Mouse (Mus musculus) heart, embryonic 13.5 days (tissue): Measurements from ENCODE around the gene Cct7. TPM values are rescaled to one million over a fixed set of nuclear protein-coding genes. Genes with fewer than 3 reads are reported as not detected.

Experiments
- ATAC-seq: fragments of 200-750 bp; cut with Nextera tagmentation; 2 replicates; pipeline ENCODE4 v1.8.0; 2017; ENCODE audit warnings: moderate TSS enrichment; ENCODE audit not compliant: insufficient number of reproducible peaks, low FRiP score, low TSS enrichment; ENCODE audit errors: extremely low read depth
- H3K27ac ChIP-seq: fragments of 300-500 bp; sonication (generic); replicated peaks from 2 replicates; pipeline ENCODE4 v1.5.1; 2015; ENCODE audit warnings: moderate library complexity, mild to moderate bottlenecking, inconsistent platforms
- H3K27me3 ChIP-seq: fragments of 300-500 bp; sonication (generic); replicated peaks from 2 replicates; pipeline ENCODE4 v1.6.1; 2015; ENCODE audit warnings: mild to moderate bottlenecking, inconsistent platforms
- H3K36me3 ChIP-seq: fragments of 300-500 bp; sonication (generic); 2 replicates; pipeline ENCODE4 v1.6.1; 2015; ENCODE audit warnings: mild to moderate bottlenecking, inconsistent platforms
- H3K4me1 ChIP-seq: fragments of 300-500 bp; sonication (generic); 2 replicates; pipeline ENCODE4 v1.6.1; 2015; ENCODE audit warnings: inconsistent platforms
- H3K4me2 ChIP-seq: fragments of 300-500 bp; sonication (generic); 2 replicates; pipeline ENCODE4 v1.6.1; 2015; ENCODE audit warnings: inconsistent platforms, mild to moderate bottlenecking, moderate library complexity
- H3K4me3 ChIP-seq: fragments of 300-500 bp; sonication (generic); 2 replicates; pipeline ENCODE4 v1.5.1; 2015; ENCODE audit warnings: moderate library complexity, mild to moderate bottlenecking, inconsistent platforms
- H3K9ac ChIP-seq: fragments of 300-500 bp; sonication (generic); 2 replicates; pipeline ENCODE4 v1.6.1; 2015; ENCODE audit warnings: inconsistent platforms, mild to moderate bottlenecking, moderate library complexity
- H3K9me3 ChIP-seq: fragments of 300-500 bp; sonication (generic); 2 replicates; pipeline ENCODE4 v1.6.1; 2016; ENCODE audit warnings: inconsistent platforms
- WGBS: fragments of 180-500 bp; shearing (Covaris S2); methylation state at CpG from one replicate; pipeline ENCODE4 v1.1.7; 2015; ENCODE audit warnings: mixed read lengths; 5-methylcytosine and 5-hydroxymethylcytosine counted together
- polyA plus RNA-seq: library from polyadenylated mRNA; unstranded; fragments of >200 nt; fragmentation: Nextera tagmentation; extraction: Ambion mirVana; gene quantifications from 2 replicates; pipeline ENCODE4 v1.2.1, GENCODE M21; 2015

The Cct7 gene
- polyA plus RNA-seq, 1 experiment from 2014 or later, result 347 TPM

GRCm38 (mm10) chr6:85504908-85505307 is 53.6 kb downstream of the Cct7 start:
- ATAC-seq, result no peak
- Histone ChIP-seq H3K36me3 (no peaks in the 10 kb centered on the region), H3K4me1 (peaks cover 14% of the 10 kb centered on the region; the same call in 1 of the 2 replicates), H3K4me3 (no peak overlapping the region), H3K9ac (no peak overlapping the region), H3K27ac (no peak overlapping the region), H3K4me2 (no peak overlapping the region), H3K9me3 (no peaks in the 10 kb centered on the region), H3K27me3 (peaks cover 99% of the 10 kb centered on the region)
- 66% methylated on average over 2 of the region's 2 CpGs for WGBS

GRCm38 (mm10) chr6:85508602-85509001 is 57.3 kb downstream of the Cct7 start:
- Histone ChIP-seq H3K4me1 (peaks cover 23% of the 10 kb centered on the region), H3K9me3 (no peaks in the 10 kb centered on the region), H3K4me3 (no peak overlapping the region), H3K4me2 (no peak overlapping the region), H3K27me3 (peaks cover 99% of the 10 kb centered on the region), H3K9ac (no peak overlapping the region), H3K36me3 (no peaks in the 10 kb centered on the region), H3K27ac (no peak overlapping the region)
- 38% methylated on average over 5 of the region's 5 CpGs for WGBS
- no peak for ATAC-seq

- H3K4me3 ChIP-seq, result no peak overlapping the region
- H3K27ac ChIP-seq, result no peak overlapping the region
- H3K9me3 ChIP-seq, result no peaks in the 10 kb centered on the region
- 2% methylated on average over 6 of the region's 6 CpGs for WGBS
- H3K27me3 ChIP-seq, result peaks cover 99% of the 10 kb centered on the region
- no peak overlapping the region for H3K9ac ChIP-seq
- no peak for ATAC-seq
- no peaks in the 10 kb centered on the region for H3K36me3 ChIP-seq
- H3K4me2 ChIP-seq, result no peak overlapping the region
- H3K4me1 ChIP-seq, result peaks cover 26% of the 10 kb centered on the region
Measured at GRCm38 (mm10) chr6:85510476-85510875, 59.2 kb downstream of the Cct7 start.

- no peaks in the 10 kb centered on the region for H3K9me3 ChIP-seq
- ATAC-seq, result no peak
- H3K4me1 ChIP-seq, result peaks cover 26% of the 10 kb centered on the region
- 1% methylated on average over 88 of the region's 88 CpGs for WGBS
- H3K27ac ChIP-seq, result no peak overlapping the region
- H3K4me3 ChIP-seq, result peak overlapping the region; percentile 53
- H3K27me3 ChIP-seq, result peaks cover 99% of the 10 kb centered on the region
- peak overlapping the region; percentile 85 for H3K4me2 ChIP-seq
- no peak overlapping the region for H3K9ac ChIP-seq
- H3K36me3 ChIP-seq, result no peaks in the 10 kb centered on the region
Measured at GRCm38 (mm10) chr6:85511286-85512055, 60.2 kb downstream of the Cct7 start.

- peaks cover 98% of the 10 kb centered on the region for H3K27me3 ChIP-seq
- no peaks in the 10 kb centered on the region for H3K36me3 ChIP-seq
- under 1% methylated on average over 34 of the region's 36 CpGs for WGBS
- H3K4me2 ChIP-seq, result peak overlapping the region; percentile 85
- H3K4me3 ChIP-seq, result peak overlapping the region; percentile 53
- H3K9me3 ChIP-seq, result no peaks in the 10 kb centered on the region
- H3K4me1 ChIP-seq, result peaks cover 26% of the 10 kb centered on the region
- H3K27ac ChIP-seq, result no peak overlapping the region
- no peak overlapping the region for H3K9ac ChIP-seq
- no peak for ATAC-seq
Measured at GRCm38 (mm10) chr6:85512056-85512440, 60.7 kb downstream of the Cct7 start.

GRCm38 (mm10) chr6:85512577-85513530 is 61.5 kb downstream of the Cct7 start:
- no peak overlapping the region for H3K27ac ChIP-seq
- peaks cover 26% of the 10 kb centered on the region for H3K4me1 ChIP-seq
- H3K4me2 ChIP-seq, result peak overlapping the region; percentile 85
- no peaks in the 10 kb centered on the region for H3K9me3 ChIP-seq
- under 1% methylated on average over 77 of the region's 90 CpGs for WGBS
- no peak for ATAC-seq
- H3K36me3 ChIP-seq, result no peaks in the 10 kb centered on the region
- no peak overlapping the region for H3K9ac ChIP-seq
- peaks cover 97% of the 10 kb centered on the region for H3K27me3 ChIP-seq
- peak overlapping the region; percentile 53 for H3K4me3 ChIP-seq

- peaks cover 26% of the 10 kb centered on the region for H3K4me1 ChIP-seq
- H3K4me2 ChIP-seq, result peak within 1 kb of the TSS; percentile 85
- no peak for ATAC-seq
- peaks cover 97% of the 10 kb centered on the region for H3K27me3 ChIP-seq
- H3K9ac ChIP-seq, result 0 out of 2 replicates have a peak within 1 kb of the TSS, but pooled peaks have one; percentile 50
- no peaks in the 10 kb centered on the region for H3K9me3 ChIP-seq
- no peaks in the 10 kb centered on the region for H3K36me3 ChIP-seq
- peak within 1 kb of the TSS; percentile 53 for H3K4me3 ChIP-seq
- H3K27ac ChIP-seq, result no peak within 1 kb of the TSS
- under 1% methylated on average over 37 of the region's 38 CpGs for WGBS
Measured at GRCm38 (mm10) chr6:85513531-85513910, 62.2 kb downstream of the Cct7 start, which contains the start of gene Egr4. Gene Egr4, minus strand, starts transcription at chr6:85513589.

- Histone ChIP-seq H3K27me3 (peaks cover 76% of the 10 kb centered on the region), H3K9me3 (no peaks in the 10 kb centered on the region), H3K36me3 (no peaks in the 10 kb centered on the region), H3K27ac (no peak overlapping the region), H3K4me2 (no peak overlapping the region), H3K4me1 (peaks cover 26% of the 10 kb centered on the region), H3K4me3 (no peak overlapping the region), H3K9ac (no peak overlapping the region)
- ATAC-seq, result no peak
- WGBS, result 75% methylated on average over 4 of the region's 4 CpGs
Measured at GRCm38 (mm10) chr6:85515941-85516340, 64.6 kb downstream of the Cct7 start.

Other genes starting within 250 kb of the Cct7 start
- 3.3 and 4.6 TPM in 2 replicates for gene Sfxn5, start 118.1 kb upstream of the Cct7 start, polyA plus RNA-seq
- 38.7 and 45.2 TPM in 2 replicates for gene Rab11fip5, start 76.9 kb upstream of the Cct7 start, polyA plus RNA-seq
- gene Noto, start 27.6 kb upstream of the Cct7 start, polyA plus RNA-seq, result not detected in 2 replicates
- 38.0 and 39.6 TPM in 2 replicates for gene Smyd5, start 19.5 kb upstream of the Cct7 start, polyA plus RNA-seq
- 31.6 and 39.2 TPM in 2 replicates for gene Pradc1, start 456 bp downstream of the Cct7 start, polyA plus RNA-seq
- gene Fbxo41, start 51.5 kb downstream of the Cct7 start, polyA plus RNA-seq, result 0.03 and 0.05 TPM in 2 replicates
- not detected in 2 replicates for gene Egr4, start 62.1 kb downstream of the Cct7 start, polyA plus RNA-seq
- 2.6 and 3.0 TPM in 2 replicates for gene Alms1, start 136.0 kb downstream of the Cct7 start, polyA plus RNA-seq